Mouse (Mus musculus) cerebellum, postnatal 25 days (tissue): ENCODE measurements around the gene Mtmr3.

ENCODE experiments used
- DNase-seq, 2 experiments: peaks; one replicate each; pipeline ENCODE4 v3.0.0; 2021; ENCODE audit warnings: mixed read lengths in 2 of 2

The Mtmr3 gene

DNA sequence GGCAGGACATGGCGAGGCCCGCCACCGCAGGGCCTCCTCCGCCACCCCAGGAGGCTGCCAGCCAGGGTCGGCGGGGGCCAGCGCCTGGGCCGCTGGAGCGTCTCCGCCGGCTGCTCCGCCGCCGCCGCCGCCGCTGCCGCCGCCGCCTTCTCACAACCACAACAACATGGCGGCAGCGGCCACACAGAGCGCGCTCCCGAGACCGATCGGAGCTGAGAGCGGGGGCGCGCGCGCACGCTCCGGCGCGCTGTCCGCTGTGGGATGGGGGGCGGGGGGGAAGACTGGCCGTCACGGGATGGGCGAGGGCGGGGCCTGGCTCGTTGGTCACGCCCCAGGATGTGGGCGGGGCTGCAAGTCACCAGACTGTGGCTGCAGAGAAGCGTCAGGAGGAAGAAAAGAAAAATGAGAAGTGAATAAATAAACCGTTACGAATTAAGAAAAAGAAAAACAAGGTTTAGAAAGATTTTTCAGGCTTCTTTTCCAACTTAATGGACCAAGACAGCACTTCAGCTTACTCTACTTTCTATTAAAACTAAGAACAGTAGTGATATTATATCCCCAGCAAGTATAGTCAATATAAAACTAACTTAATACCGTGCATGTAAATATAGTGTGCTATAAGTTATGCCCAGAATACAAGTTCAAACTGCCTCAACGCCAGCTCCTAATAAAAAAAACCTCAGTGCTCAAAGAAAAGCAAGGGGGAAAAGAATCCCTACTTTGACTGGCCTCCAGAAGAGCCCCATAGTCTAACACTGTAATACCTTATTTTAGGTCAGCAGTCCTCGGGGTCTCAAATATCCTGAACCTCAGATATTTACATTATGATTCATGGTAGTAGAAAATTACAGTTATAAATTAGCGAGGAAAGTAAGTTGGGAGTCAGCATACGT, at the start of gene Mtmr3:
TSS of gene Mtmr3 (minus strand) at position 256 of the 893 bp plus-strand sequence.
- peak; percentile 93 to 98 for DNase-seq

DNA sequence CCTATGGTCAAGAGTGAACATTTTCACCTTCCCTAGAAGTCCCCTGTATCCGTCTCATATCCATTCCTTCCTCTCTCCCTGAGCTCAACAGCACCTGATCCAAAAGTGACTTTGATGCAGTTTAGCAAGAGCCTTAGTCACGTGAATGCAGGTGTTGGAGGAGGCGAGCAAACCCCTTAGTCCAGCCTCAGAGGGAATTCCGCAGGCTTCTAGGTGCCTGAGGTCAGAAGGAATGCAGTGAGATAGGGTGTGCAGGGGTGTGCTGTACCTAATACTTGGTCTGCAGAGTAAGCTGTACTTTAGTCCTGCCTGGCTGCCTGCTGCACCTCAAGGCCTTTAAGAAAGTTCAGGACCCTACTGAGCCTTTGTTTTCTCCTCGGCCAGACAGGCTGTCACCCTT, 49.1 kb upstream of the Mtmr3 start:
- no peak for DNase-seq

DNA sequence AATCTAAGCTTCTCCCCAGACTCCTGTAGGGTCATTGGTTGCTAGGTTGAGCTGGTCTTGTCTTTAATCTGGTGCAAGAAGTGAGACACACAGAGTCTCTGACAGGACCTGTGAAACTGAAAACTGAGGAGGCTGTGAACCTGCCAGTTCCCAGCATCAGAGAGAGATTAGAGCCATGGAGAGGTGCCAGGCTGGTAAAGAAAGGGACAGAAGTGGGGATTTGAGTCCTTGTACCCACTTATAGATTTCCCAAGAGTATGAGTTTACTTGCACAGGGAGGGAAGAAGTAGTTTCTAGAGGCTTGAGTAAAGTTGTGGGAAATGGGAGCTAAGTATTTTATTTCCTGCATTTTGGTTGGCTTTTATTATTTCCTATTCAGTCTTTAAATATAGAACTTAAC, 46.5 kb upstream of the Mtmr3 start:
- no peak for DNase-seq

DNA sequence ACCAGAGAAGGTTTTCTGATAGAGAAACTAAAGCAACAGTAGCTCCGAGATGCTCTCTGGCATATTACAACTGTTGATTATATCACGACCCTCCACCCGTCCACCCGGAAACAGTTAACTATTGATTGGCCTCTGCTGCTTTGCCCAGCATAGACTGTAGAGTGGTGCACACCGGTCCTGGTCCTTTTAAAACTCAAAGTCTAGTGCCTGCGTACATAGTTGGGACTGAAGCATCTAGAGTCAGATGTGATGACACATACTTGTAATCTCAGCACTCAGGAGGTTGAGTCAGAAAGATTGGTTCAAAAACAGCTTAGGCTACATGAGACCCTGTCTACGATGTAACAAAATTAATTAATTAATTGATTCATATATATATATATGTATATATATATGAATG, 43.6 kb upstream of the Mtmr3 start:
- DNase-seq = no peak

DNA sequence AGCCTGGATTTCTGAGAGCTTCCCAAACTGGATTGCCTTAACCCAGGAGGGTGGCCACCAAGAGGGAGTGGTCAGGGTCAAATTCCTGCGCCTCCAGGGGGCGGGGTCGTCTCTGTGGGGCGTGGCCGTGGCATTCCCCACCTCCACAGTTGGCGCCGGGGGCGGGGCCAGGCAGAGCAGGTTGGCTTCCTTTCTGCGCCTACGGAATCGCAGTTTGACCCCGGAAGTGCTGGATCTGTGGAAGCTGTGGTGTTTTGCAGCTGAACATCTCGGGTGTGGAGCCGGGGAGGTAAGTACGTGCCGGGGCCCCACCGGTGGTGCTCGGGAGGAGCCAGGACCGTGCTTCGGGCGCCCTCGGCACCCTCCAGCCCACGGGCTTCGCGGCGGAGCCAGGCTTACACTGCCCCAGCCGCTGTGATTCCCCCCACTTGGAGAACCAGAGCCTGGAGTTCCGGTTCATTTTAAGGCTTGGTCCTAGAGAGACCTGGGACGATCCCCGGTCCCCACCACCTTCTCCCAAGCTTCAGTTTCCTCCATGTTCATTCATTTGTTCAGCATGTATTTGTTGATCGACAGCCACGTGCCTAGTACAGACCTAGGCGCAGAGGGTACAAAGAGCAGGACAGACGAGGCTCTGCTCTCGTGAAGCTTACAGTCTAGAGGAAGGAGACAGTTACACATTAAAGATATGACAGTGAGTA, 43.0 kb upstream of the Mtmr3 start, which contains the start of gene Ascc2:
TSS of gene Ascc2 (plus strand) at position 214 of the 701 bp plus-strand sequence.
- peak; percentile 82 to 92 for DNase-seq

DNA sequence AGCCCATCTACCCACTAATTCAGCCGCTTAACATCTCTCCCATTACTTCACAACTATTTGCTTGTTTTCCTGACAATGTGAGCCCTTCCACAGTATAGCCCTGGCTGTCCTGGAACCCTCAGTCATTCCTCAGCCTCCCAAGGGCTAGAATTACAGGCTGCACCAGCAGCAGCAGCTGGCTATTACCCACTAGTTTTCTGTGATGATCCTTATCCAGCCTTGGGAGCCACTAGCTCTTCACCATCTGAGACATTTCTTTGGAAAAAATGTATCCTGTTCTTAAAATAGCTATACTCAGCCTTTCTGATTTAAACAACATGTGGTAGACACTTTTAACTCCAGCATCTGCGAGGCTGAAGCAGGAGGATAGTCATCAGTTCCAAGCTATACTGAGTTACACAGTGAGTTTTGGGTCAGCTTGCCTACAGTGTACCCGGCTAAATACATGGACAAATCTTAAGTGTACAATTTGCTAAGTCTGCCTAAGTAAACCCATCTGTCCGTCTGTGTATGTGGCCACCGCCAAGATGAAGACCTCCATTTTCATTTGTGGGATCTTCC, 42.2 kb upstream of the Mtmr3 start:
- DNase-seq = no peak

DNA sequence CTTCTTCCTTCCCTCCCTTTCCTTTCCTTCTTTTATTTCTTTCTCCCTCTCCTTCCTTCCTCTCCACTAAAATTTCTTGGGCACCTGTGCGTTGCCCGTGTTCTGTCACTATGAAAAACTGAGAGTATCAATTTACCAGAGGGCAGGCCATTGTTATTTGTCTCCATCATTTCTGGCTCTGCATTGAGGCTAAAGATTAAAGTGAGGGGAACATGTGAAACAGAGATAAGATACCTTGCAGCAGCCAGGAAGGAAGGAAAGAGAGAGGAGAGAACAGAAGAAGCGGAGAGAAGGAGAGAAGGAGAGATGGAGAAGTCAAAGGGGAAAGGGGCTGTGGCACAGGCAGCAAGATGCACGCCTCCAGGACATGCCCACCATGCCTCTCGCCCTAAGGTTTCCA, 39.7 kb upstream of the Mtmr3 start:
- DNase-seq = no peak

DNA sequence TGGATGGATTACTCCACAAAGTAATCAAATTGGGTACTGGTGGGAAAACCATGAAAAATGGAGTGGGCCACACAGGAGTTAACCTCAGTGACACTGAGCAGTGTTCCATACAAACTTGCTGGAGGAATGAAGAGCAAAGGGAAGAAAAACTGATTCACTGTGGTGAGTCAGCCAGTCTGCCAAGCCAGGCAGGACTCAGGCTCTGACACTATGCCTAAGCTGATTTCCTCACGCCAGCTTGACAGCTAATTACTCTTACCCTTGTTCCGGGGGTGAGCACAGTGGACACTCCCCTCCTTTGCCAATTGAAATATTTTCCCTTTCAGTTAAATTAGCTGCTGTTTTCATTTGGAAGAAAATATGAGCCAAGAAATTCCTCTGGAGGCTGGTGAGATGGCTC, 38.8 kb upstream of the Mtmr3 start:
- DNase-seq = no peak

DNA sequence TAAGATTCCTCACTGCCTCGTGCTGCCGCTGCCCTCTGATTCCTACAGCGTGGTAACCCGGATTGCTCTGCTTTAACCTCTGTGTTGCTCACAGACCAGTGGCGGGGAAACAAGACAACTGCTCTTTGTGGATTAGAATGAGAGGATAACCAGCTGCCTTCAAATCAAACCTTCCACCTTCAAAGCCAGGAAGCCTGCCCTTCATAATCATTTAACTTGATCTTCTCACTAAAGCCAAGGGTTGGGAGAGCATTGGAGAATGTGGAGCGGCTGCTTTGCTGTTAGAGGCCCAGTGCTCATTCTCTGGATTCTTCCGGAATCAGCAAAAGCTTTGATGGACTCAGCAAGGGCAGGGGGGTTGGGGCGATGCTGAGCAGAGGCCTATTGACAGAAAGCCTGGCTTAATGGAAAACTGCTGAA, 35.2 kb upstream of the Mtmr3 start:
- DNase-seq = no peak

DNA sequence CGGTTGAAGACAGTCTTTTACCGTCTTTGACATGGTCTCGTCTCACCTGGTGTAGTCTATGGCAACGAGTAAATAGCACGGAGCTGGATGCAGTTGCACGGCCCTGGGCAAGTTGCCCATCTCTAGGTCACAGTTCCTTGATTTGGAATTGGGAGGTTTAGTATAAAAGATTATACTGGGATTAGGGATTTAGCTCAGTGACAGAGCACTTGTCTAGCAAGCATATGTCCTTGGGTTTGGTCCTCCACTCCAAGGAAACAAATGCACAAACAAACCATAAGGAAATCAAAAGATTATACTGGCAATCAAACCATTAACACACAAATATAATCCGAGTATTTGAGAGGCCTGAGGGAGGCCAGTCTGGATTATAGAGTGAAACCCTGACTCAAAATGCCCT, 33.0 kb upstream of the Mtmr3 start:
- DNase-seq = no peak

DNA sequence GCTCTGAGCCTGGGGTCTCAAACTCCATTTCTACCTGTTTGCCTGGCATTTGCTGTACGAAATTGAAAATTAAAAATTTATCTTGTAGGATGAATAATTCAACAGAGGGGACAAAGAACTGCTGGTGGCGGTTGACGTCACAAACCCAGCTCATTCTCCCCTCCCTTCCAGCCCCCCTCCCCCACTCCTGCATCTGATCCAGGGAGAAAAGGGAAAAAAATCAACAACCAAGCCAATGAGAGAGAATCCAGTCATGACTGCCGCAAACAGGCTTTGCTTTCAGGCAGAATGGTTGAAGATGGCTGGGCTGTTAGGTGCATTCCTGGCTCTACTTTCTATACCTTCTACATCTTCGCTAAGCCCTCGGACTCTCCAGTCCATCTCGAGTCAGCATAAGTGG, 31.3 kb upstream of the Mtmr3 start:
- DNase-seq = no peak

DNA sequence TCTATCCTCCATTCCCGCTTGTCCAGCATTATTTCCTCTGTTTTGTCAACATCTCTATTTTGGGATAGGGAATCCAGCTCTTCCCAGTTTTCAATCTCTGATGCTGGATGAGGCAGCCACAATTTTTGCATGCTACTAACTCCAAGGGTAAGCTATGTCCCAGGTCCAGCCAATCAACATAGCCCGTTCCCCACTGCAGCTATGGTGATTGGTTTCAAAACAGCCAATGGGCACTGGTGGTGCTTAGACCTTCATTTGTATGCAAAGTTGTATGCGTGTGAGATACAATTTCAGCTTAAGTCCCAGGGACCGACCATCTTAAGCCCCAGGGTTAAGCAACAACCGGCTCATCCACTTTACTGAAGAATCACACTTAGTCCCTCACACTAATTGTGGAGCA, 28.3 kb upstream of the Mtmr3 start:
- DNase-seq = no peak

DNA sequence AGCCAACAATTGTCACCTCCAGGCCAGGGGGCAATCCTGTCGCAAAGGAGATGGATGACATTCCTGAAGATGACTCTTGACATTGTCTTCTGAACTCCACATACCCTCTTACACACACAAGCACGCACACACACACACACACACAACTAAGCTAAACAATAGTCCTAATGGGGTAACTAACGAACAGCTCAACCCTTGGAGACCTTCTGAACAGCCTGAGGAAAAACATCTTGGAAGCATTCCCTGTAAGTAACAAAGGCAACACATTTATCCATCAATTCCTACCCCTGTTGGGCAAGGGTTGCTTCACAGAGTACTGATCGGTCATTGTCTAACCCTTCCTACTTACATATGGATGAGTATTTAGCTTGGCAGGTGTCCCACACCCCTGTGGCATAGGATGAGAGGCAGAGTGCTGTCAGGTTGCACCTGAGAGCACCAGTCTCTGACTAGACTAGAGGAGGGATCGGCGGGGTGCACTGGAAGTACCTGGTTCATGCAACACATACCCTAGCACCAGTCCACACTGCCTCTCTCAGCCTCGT, 27.9 kb upstream of the Mtmr3 start:
- DNase-seq = no peak

DNA sequence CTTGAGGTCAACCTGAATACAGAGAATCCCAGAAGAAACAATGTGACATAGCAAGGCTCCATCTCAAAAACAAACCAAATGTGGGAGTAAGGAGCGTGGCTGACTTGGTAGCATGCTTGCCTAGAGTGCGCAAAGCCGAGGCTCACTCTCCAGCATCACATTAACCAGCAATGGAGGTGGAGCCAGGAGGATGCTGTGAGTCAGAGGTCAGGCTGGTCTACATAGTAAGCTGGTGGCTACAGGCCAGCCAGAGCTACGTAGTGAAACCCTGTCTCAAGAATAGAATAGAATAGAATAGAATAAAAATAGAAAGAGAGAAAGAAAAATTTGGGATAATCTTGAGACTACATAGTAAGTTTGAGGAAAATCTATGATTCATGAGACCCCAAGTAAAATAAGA, 27.2 kb upstream of the Mtmr3 start:
- DNase-seq = no peak

DNA sequence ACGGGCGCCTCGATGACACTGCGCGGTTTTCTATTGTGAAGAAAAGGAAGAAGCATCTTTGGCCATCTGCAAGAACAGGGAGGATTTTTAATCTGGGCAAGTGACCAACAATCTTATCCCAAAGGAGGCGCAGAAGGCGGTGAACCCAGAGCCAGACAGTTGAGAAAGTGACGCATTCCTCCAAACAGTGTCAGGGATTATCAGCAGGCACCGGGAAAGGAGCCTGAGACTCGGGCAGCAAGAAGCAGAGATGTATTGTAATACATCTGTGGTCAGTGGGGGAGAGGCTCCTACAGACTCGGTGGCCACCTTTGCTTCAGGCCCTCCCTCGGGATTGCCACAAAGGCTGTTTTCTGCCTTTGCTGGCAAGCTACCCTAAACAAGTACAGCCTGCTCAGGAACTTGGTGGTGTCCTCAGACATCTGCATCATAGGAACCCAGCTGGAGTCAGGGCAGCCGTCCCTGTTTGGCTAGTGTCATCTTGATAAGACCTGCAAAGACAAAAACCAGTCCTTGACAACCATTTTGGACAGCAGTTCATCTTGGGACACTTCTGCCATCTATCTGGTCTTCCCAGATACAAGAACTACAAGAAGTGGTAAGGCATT, 25.9 kb upstream of the Mtmr3 start:
- peak; percentile 13 to 24 for DNase-seq

DNA sequence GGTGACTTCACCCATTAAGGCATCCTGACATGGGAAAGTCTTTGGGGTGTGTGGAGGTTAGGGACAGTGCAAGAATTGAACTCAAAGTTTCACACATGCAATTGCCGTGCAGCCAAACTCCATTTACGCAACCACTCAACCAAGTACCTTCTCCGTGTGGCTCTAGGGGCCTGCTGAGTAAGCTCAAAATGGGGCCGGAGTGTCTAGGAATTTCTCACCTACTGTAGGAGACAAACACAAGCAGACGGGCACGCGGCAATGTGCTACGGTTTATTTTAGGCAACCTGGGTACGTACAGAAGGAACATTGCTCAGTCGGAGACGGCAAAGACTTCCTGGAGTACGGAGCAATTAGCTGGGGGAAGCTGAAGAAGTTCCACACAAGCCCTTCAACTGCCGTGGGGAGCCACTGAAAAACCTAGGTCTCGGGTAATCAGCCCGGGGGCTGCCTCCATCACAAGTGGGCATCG, 25.4 kb upstream of the Mtmr3 start, which contains the start of gene Gm11032:
TSS of gene Gm11032 (plus strand) at position 51 of the 469 bp plus-strand sequence.
- DNase-seq = peak; percentile 14 to 31

DNA sequence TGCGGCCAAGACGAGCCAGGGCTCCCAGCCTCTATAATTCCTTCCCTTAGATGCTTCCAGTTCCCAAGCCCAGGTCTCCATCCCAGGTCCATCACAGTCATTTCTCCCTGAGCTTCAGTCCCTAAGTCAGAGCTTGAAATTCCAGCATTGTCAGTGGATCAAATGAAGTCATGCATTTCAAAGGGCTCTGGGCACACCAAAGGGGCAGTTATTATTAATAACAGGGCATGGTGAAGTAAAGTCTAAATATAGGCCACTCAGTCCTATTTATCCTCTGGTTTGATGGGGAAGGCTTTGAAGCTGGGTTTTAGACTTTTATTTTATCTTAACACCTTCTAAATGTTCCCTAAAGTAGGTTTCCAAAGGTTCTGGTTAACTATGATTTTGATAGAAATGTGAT, 17.2 kb upstream of the Mtmr3 start:
- DNase-seq = no peak

DNA sequence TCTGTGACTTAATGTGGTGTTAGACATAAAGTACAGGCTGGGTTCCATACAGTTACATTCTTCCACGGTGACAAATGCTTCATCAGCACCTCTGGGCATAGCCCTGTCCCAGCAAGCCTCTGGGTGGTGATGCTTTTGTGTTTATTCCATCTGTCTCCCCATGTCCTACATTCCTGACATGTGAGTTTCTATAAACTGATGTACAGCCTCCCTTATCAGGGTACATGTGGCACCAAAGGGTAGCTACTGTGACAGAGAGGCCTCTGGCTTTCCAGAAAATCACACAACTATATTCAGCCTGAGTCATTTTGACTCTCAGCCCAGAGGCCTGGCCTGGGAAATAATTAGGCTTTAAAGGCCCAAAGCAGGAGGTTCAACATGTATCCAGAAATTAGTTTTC, 11.9 kb upstream of the Mtmr3 start:
- DNase-seq = no peak

DNA sequence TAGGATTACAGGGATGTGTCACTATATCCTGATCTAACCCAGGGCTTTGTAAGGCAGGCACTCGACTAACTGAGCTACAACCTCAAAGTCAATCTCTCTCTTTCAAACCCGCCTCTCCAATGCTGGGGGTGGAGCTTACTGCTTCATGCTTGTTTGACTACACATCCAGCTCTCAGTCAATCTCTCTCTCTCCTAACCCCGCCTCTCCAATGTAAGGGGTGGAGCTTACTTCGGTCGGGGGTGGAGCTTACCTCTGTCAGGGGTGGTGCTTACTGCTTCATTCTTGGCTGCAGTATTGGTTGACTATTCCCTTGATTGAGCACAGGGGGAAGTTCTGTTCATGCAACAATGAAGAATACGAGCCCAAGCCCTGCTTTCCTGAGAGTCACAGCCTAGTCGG, 10.8 kb upstream of the Mtmr3 start:
- no peak for DNase-seq

DNA sequence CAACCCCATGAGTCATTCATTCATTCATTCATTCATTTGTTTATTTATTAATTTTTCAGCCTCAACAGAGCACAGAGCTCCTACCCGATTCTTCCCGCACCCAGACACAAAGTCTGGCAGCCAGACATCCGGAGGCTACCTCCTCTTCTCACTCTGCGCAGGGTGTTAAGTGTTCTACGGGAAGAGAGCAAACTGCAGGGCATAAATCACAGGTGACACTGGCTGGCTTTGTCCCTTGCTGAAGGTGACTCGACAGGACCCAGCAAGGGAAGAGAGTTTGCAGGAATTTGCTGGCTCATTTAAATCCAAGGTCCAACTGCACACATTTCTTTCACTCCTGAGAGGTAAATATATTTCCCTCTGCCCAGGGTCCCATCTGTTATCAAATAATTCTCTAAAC, 9.8 kb upstream of the Mtmr3 start:
- no peak for DNase-seq

DNA sequence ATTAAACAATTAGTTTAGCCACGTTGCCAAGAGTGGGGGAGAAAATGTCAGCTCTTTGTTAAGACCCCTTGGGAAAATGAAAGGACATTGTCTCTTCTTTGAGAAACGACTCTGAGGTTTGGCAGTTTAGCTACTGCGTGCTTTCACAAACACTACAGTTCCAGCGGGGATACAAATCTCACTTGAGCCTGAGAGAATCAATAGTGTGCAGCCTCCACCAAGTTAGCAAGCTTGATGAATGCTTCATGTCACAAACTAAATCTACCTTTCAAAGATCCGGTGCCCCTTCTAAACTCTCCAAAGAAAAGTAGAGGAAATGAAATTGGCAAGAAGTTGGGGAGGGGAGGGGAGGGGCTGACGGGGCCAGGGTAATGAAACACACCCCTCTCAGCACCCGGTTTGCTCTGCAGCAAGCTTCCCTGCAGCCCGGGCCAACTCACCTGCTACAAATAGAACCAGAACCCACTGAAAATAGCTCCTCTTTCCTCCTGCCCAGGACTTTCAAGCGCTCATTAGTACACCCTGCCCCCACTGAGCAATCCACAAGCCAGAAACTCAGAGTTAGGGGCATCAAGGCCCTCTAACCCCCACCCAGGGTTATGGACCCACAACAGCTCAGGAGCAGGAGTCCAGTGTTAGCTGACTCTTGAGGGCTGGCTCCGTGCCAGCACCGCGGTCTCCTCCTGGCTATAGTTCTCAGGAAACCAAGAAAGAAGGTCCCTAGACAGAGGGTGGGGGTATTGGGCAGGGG, 8.2 kb upstream of the Mtmr3 start:
- DNase-seq = peak; percentile 52 to 65

DNA sequence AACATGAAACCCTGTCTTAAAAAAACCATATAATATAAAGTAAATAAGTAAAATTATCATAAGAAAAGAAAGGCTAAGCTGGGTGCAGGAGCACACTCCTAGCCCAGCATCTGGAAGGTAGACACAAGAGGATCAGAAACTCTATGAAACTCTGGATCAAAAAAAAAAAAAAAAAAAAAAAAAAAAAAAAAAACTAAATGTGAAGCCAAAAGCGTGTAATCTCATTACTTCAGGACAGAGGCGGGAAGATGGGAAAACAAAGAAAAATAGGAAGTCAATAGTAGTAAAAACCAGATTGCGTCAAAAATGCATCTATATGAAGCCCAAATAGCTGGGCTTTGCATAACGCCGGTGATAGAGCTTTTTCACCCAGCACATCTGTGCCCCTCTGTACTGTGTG, 7.2 kb upstream of the Mtmr3 start:
- DNase-seq = no peak
